11 mouse cellular contexts compared by ENCODE assay signal in genomic region chr15:97727048-97727447, GRCm38 (mm10). TPM values are rescaled to one million over a fixed set of nuclear protein-coding genes. Genes with fewer than 3 reads are reported as not detected.
A peak's percentile ranks its signal among the peaks of the same experiment; 100 is the strongest.
DNase-seq lines count a peak whose midpoint lies in the region; ATAC-seq lines count a peak whose summit lies in the region.
"Had no signal": no experiment of that assay in that cellular context is flagged by ENCODE, and none has a peak within 500 bp of the region (broad histone marks: within the 10 kb centered on the region; RNA-seq: fewer than 3 reads in every experiment).

No protein-coding gene starts in this region.

- 62% methylated on average over 8 of the region's 8 CpGs for WGBS in heart, embryonic 13.5 days
- WGBS in intestine, embryonic 16.5 days, result 73% methylated on average over 8 of the region's 8 CpGs

- H3K9me3 ChIP-seq in heart, embryonic 13.5 days, result no peaks in the 10 kb centered on the region
- H3K9me3 ChIP-seq in intestine, embryonic 16.5 days (ENCODE audit: control insufficient read depth, low read length), result no peaks in the 10 kb centered on the region

- no peak overlapping the region for H3K9ac ChIP-seq in heart, embryonic 13.5 days
- H3K9ac ChIP-seq in intestine, embryonic 16.5 days (ENCODE audit: low read depth, low read length), result no peak overlapping the region

- no peaks in the 10 kb centered on the region for H3K36me3 ChIP-seq in heart, embryonic 13.5 days
- no peaks in the 10 kb centered on the region for H3K36me3 ChIP-seq in intestine, embryonic 16.5 days (ENCODE audit: control insufficient read depth, insufficient read depth, low read length)

- H3K27ac ChIP-seq in heart, embryonic 13.5 days (replicated peaks), result peak overlapping the region; percentile 36; the same call in 1 of the 2 replicates
- H3K27ac ChIP-seq in intestine, embryonic 16.5 days (ENCODE audit: low read length), result no peak overlapping the region

- no peak overlapping the region for H3K4me3 ChIP-seq in heart, embryonic 13.5 days
- H3K4me3 ChIP-seq in intestine, embryonic 16.5 days (ENCODE audit: low read length), result no peak overlapping the region

- intact Hi-C loops in heart, postnatal 36 days (cut with DNase I), result no loop called here

- 0 out of 2 replicates have a peak, but pooled peaks cover 3% of the 10 kb centered on the region for H3K27me3 ChIP-seq in heart, embryonic 13.5 days (replicated peaks)
- no peaks in the 10 kb centered on the region for H3K27me3 ChIP-seq in intestine, embryonic 16.5 days (replicated peaks; ENCODE audit: control insufficient read depth, insufficient read depth, low read length)

- no peak for ATAC-seq in heart, embryonic 13.5 days (ENCODE audit: extremely low read depth, insufficient number of reproducible peaks, low FRiP score, low TSS enrichment)
- no peak for ATAC-seq in intestine, embryonic 16.5 days

- peaks cover 10% of the 10 kb centered on the region for H3K4me1 ChIP-seq in heart, embryonic 13.5 days
- H3K4me1 ChIP-seq in intestine, embryonic 16.5 days (ENCODE audit: control insufficient read depth, insufficient read depth, low read length), result no peaks in the 10 kb centered on the region

- H3K4me2 ChIP-seq in heart, embryonic 13.5 days, result no peak overlapping the region
- H3K4me2 ChIP-seq in intestine, embryonic 16.5 days (ENCODE audit: low read depth, low read length), result no peak overlapping the region

- DNase-seq in heart, postnatal 4 days, result no peak
- DNase-seq in NIH3T3 (ENCODE audit: low read depth), result peak; percentile 42
- DNase-seq in heart, postnatal 36 days, result peak; percentile 37 to 55
- DNase-seq in skeletal muscle tissue, adult 2 months (ENCODE audit: low read depth, low spot score), result peak; percentile 78
- no peak for DNase-seq in embryo, embryonic 11 days
- no peak for DNase-seq in cerebellum, adult 18-20 months
- DNase-seq: cerebellum, adult 11-12 months; kidney, adult 18-20 months had no signal

RNA-seq across cellular contexts. Expression of gene Endou, which starts 4.1 kb away (rescaled TPM):
- 0.23 and 0.45 TPM in 2 replicates for polyA plus RNA-seq in heart, embryonic 13.5 days (2015; fragmentation: Nextera tagmentation; extraction: Ambion mirVana)
- total RNA-seq in heart, postnatal 4 days (2021), result 1 to 10 TPM; 3.5 to 4.6 TPM
- 1 to 10 TPM; 1.3 to 2.2 TPM for total RNA-seq in heart, postnatal 36 days (2021)
- 0.09 and 0.22 TPM in 2 replicates for polyA plus RNA-seq in intestine, embryonic 16.5 days (2015; fragmentation: Nextera tagmentation; extraction: Ambion mirVana)
- polyA plus RNA-seq: neural tube, embryonic 14.5 days had no signal

RNA-seq across cellular contexts. Expression of gene Rpap3, which starts 21.4 kb away (rescaled TPM):
- 17.9 and 18.5 TPM in 2 replicates for polyA plus RNA-seq in heart, embryonic 13.5 days (2015; fragmentation: Nextera tagmentation; extraction: Ambion mirVana)
- 10 to 100 TPM; 16.0 to 19.7 TPM for total RNA-seq in heart, postnatal 4 days (2021)
- total RNA-seq in heart, postnatal 36 days (2021), result 10 to 100 TPM; 13.1 to 15.7 TPM
- 17.5 and 18.8 TPM in 2 replicates for polyA plus RNA-seq in intestine, embryonic 16.5 days (2015; fragmentation: Nextera tagmentation; extraction: Ambion mirVana)

RNA-seq across cellular contexts. Expression of gene Rapgef3, which starts 40.7 kb away (rescaled TPM):
- 22.1 and 25.4 TPM in 2 replicates for polyA plus RNA-seq in heart, embryonic 13.5 days (2015; fragmentation: Nextera tagmentation; extraction: Ambion mirVana)
- total RNA-seq in heart, postnatal 4 days (2021), result 10 to 100 TPM; 32.7 to 33.4 TPM
- total RNA-seq in heart, postnatal 36 days (2021), result 10 to 100 TPM; 25.4 to 27.4 TPM
- polyA plus RNA-seq in intestine, embryonic 16.5 days (2015; fragmentation: Nextera tagmentation; extraction: Ambion mirVana), result 7.9 and 8.5 TPM in 2 replicates

RNA-seq across cellular contexts. Expression of gene Slc48a1, which starts 51.3 kb away (rescaled TPM):
- 70.2 and 70.8 TPM in 2 replicates for polyA plus RNA-seq in heart, embryonic 13.5 days (2015; fragmentation: Nextera tagmentation; extraction: Ambion mirVana)
- total RNA-seq in heart, postnatal 4 days (2021), result 10 to 100 TPM; 58.7 to 59.2 TPM
- total RNA-seq in heart, postnatal 36 days (2021), result 10 to 100 TPM; 73.3 to 84.1 TPM
- 25.4 and 26.9 TPM in 2 replicates for polyA plus RNA-seq in intestine, embryonic 16.5 days (2015; fragmentation: Nextera tagmentation; extraction: Ambion mirVana)

Comparison
In these comparisons a context has a peak if more than half of its experiments do, and no peak if none do; other contexts are left out.
1. DNase-seq: peak in NIH3T3 (single experiment), heart, postnatal 36 days (2 of 2) and skeletal muscle tissue, adult 2 months (single experiment); none in heart, postnatal 4 days (single experiment), embryo, embryonic 11 days (single experiment) and cerebellum, adult 18-20 months (0 of 2).